Mouse (Mus musculus) E14TG2a.4 (cell line): Measurements from ENCODE around the gene Hist1h4d.
"Not testable (repeated sequence)": the region's sequence is repeated elsewhere in the genome, so short reads cannot be mapped to it uniquely, and the experiment has no call there.

Experiments
- CTCF ChIP-seq: conservative IDR thresholded peaks from 2 replicates; pipeline ENCODE4 v1.5.1; 2014; ENCODE audit warnings: low read length
- NANOG ChIP-seq: IDR thresholded peaks from 2 replicates; pipeline ENCODE4 v1.6.1; 2014; ENCODE audit warnings: borderline replicate concordance, low read length, mixed read lengths
- POU5F1 ChIP-seq: IDR thresholded peaks from 2 replicates; pipeline ENCODE4 v1.6.1; 2014; ENCODE audit warnings: low read length, borderline replicate concordance

DNA sequence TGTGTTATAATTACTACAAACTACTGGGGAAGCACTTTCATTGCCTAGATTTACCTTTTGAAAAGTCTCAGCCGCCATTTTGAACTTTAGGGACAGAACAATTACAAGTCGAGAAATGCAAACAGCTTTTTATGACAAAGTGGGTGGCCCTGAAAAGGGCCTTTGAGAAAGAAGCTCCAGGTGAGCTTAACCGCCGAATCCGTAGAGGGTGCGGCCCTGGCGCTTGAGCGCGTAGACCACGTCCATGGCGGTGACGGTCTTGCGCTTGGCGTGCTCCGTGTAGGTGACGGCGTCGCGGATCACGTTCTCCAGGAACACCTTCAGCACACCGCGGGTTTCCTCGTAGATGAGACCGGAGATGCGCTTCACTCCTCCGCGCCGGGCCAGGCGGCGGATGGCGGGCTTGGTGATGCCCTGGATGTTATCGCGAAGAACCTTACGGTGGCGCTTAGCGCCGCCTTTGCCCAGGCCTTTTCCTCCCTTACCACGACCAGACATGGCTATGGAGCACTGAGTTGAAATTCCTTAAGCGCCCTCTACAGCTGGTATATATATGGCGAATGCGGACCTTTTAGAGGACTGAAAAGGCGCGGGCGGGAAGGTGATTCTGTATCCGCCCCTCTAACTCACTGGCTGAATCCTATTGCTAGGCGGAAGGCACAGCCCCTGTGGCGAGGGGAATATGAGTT, 30.1 kb upstream of the Hist1h4d start, which contains the start of gene Hist1h4f:
- not testable (repeated sequence) for TF ChIP-seq CTCF, POU5F1, NANOG
